Mouse (Mus musculus) right cerebral cortex, postnatal 36 days (tissue): ENCODE results near the gene Pelp1.
A peak's percentile ranks its signal among the peaks of the same experiment; 100 is the strongest.

Source experiments
- DNase-seq, 2 experiments: peaks; one replicate each; pipeline ENCODE4 v3.0.0; 2022; ENCODE audit warnings: low spot score in 2 of 2, mixed read lengths in 1 of 2

Gene Pelp1

GRCm38 (mm10) chr11:70409594-70410296 is at the start of gene Pelp1:
Pelp1 (minus strand) TSS chr11:70410031.
- peak; percentile 80 to 89 for DNase-seq

DNA sequence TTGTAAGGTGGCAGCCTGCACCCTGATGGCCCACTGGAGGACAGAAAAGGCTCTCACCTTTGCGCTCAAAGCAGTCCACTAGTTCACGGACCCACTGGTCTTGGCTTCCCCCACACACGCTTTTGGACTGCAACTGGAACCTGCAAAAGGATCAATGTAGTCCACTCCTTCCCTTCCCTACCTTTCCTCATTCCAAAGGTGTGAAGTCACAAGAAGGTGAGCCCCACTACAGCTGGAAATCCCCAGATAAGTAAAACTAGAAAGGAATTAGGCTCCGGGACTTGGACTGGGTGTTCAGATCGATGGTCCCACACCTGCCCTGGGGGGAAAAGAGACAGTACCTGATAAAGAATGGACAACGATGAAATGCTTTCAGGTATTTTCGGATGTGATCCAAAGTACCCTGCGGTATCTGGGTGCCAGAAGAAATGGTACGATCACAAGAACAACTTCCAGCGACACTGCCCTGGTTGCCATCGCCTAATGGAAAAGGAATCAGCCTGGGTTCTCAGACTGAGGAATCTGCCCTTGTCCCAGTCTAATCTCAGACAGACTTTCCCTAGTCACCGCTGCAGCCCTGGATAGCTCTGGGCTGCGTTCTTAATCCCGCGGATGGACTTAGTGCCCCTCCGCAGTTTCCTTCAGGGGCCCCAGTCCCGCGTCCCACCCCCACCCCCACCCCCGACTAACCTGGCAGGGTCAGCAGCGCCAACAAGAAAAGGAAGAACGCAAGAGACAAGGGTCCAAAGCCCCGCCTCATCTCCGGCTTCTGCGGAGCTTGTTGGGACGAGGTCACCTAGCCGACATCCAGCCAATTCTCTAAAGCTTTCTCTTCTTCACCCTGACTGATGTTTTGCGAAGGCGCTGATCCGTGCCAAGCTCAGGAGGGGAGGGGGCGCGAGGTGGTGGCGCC is 49.1 kb upstream of the Pelp1 start, which contains the start of gene Zmynd15:
Zmynd15 (plus strand) TSS at position 746 of the 913 bp plus-strand sequence.
- no peak for DNase-seq

DNA sequence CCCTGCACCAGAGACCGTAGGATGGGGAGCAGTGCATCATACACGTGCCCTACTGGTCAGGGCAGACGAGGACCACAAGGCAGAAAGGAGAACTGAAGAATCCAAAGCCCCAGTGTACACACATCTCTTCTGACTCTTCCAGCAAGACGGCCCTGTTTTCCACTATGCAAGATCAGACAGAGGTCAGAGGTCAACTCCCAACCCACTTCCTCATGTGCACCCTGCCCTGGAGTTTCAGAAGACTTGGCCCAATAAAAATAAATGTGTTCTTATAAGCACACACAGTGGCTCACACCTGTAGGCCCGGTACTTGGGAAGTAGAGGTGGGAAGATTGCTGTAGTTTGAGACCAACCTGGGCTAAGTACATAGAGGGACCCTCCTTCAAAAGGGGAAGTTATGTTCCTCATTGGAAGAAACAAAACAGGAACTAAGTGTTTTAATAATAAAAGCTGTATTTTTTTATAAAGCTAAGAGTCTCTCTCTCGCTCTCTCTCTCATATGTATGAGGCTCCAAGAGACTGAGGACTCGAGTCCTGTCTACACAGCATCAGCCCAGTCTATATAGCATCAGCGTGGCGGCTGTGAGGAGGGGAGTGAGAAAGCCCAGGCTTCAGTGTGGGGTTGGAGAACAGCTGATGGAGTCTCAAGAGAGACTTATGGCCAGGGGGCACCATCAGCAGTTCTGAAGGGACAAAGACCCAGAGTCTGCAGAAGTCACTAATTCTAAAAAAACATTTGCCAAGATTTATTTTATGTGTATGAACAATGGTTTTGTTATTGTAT is 43.6 kb upstream of the Pelp1 start:
- no peak for DNase-seq

DNA sequence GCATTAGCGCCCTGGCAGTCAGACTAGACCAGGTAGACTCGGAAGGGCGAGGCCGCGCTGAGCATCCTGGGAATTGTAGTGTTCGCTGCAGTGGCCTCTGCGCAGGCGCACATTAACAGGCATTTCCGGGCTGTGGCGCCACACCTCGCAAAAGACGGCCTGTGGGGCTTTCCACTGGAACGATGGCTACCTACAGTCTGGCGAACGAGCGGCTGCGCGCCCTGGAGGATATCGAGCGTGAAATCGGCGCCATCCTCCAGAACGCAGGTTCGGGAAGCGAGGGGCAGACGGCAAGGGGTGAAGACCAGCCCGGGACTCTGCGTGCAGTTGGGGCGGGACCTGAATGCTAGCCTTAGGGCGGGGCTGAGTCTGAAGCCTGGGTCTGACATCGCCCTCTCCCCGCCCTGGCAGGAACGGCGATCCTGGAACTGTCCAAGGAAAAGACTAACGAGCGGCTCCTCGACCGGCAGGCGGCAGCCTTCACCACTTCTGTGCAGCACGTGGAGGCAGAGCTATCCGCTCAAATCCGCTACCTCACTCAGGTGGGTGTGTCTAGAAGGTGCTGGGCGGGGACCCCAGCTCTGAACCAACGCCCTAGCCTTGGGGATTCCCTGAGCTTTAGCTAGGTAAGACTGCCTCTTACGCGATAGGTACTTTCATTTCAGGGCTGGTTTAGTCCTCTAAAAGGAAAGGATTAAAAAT is 42.1 kb upstream of the Pelp1 start, which contains the start of gene Med11:
Med11 (plus strand) TSS at position 123 of the 702 bp plus-strand sequence.
- DNase-seq: peak; percentile 93 to 95

DNA sequence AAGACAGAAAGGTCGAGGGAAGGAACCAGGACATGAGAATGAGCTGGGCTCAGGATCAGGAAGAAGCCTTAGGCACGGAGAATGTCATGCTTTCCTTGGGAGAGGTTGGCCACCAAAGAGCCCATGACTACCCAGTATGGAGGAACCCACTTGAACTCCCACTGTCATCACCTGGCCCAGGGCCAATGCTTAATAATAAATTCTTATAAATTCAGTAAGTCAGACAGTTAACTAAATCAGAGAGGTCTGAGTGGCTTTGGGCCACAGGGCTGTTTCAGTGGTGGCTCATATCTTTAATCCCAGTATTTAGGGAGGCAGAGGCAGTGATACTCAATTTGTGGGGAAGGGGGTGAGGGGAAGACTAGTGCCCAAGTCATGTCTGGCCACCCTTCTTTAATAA is 41.1 kb upstream of the Pelp1 start:
- no peak for DNase-seq

DNA sequence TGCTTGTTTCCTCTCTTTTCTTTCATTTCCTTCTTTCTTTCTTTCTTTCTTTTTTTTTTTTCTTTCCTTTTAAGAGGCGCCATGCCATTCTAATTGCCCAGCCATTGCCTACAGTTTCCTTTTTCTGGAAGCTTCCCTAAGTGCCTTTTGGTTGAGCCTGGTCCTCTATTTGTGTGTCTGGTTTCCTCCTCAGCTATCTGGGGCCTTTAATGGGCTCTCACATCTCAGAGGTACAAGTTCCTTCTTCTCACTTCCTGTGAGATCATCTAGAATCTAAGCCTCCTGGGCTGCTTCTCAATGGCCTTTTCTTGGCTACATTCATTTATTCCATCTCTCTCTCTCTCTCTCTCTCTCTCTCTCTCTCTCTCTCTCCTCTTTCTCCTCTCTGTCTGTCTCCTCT is 37.5 kb upstream of the Pelp1 start:
- DNase-seq: no peak

- no peak for DNase-seq
Measured at GRCm38 (mm10) chr11:70446756-70447155, 36.9 kb upstream of the Pelp1 start.

- no peak for DNase-seq
Measured at GRCm38 (mm10) chr11:70444667-70445066, 34.8 kb upstream of the Pelp1 start.

DNA sequence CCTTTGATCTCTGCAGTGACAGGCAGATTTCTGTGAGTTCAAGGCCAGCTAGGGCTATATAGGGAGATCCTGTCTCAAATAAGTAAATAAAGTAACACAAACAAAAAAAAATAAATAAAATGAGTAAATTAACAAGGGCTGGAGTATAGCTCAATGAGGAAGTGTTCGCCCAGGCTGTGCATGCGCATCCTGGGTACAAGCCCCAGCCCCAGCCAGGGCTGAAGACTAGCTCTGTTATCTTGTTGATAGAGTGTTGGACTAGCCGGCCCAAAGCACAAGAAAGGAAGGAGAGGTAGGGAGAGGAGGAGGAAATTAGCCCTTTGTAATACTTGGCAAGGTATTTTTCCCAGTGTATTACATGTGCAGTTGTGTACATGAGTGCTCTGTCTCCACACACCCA is 34.1 kb upstream of the Pelp1 start:
- DNase-seq: no peak

DNA sequence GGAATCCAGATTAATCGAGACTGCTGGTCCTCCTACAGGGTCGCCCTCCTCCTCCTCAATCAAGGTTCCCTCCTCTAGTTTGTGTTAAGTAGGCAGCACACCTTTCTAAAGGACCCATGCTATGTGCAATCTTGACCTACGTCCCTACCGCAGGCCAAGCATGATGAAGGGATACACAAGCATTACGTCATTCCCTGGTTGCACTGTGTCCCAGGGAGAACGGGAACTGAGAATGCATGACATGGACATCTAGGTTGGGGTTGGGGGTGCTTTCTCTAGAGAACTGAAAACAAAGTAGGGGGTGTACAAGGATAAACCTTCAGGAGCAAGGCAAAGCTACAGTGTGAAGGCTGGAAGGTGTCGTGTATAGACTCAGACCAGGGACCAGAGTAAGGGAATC is 32.1 kb upstream of the Pelp1 start:
- no peak for DNase-seq

DNA sequence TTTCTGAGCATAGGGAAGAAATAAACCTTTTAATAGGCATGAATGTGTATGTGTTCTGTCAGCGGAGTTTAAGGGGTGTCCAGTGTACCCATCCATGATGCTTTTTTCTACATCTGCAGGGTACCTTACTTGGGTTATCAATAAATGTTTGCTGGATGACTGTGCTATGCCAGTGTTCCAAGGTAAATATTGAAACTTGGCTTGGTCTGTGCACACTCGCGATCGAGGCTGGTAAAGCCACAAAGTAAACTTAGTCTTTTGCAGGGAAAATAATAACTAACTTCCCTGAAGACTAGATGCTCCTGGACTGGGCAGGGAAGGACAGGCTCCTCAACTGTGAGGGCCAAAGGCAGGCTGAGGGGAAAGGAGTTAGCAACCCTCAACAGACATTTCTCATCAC is 30.8 kb upstream of the Pelp1 start:
- DNase-seq: no peak

DNA sequence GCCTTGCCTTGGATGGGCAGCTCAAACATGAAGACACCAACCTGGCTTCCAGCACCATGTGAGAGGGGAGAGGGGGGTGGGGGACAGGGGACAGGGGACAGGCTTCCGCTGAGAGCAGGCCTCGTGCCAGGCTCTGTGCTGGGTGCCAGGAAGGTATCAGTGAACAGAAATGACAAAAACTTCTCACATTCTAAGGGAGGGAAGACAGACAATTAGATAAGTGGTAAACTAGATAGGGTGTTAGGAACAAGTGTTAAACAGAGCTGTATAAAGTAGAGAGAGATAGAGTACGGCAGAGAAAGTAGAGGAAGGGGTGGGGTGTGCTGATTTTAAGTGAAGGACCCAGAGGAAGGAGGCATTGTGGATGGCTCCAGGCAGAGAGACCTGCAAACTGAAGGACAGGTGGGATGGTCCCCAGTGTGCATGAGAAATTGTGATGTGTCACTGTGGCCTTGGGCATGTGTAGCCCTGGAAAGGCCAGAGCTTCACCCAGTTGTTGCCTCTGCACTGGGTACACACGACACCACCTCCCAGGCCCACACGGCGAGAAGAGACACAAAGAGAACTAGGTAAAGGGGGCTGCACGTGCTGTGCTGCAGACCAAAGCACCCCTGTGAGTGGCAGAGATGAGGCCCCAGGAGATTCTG is 29.0 kb upstream of the Pelp1 start:
- DNase-seq: no peak

DNA sequence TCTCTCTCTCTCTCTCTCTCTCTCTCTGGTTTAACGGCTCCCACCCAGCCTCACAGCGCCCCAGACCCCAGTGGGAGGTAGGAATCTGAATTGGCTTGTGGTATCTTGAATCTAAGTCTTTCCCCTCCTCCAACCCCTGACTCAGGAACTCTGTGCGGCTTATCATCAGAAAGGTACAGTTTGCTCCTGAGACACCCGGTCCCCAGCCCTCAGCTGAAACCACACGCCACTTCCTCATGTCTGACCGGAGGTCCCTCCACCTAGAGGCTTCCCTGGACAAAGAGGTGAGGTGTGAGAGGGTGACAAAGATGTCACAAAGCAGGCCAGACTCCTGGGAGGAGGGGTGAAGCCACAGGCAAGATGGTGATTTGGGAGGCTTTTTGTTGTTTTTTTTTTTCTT is 27.6 kb upstream of the Pelp1 start:
- no peak for DNase-seq

DNA sequence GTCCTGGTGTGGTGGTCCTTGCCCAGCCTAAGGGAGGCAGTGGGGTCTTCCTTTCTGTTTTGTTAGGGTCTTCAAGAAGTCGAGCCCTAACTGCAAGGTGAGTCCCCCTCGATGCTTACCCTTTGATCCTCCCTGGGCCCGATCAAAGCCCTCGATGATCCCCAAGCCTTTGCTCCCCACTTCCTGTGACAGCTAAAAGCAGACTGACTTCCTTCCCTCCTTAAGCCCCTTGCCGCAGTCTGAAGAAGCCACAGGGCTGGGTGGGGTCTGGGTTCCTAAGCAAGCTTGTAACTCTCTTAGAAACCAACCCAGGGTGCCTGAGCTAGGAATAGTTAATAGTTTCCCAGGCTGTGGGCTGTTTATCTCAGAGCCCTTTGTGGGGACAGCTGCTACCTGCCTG is 25.6 kb upstream of the Pelp1 start:
- DNase-seq: no peak

DNA sequence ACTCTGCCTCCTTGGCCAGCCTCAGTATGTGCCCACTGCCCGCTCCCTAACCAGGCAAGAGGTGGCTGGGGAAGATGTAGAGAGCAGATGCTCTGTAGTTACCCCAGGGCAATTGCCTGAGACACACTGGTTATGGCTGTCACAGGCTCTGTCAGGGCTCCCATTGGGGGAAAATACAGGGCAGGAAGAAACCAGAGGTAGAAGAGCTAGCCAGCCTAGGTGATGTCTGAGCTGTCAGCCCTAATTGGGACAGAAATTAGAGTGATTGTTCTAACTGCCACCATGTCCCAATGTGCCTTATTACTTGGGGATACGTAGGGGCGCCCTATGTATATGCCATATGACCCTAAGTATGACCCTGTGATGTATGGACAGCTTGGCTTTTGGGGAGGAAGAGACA is 24.1 kb upstream of the Pelp1 start:
- no peak for DNase-seq

DNA sequence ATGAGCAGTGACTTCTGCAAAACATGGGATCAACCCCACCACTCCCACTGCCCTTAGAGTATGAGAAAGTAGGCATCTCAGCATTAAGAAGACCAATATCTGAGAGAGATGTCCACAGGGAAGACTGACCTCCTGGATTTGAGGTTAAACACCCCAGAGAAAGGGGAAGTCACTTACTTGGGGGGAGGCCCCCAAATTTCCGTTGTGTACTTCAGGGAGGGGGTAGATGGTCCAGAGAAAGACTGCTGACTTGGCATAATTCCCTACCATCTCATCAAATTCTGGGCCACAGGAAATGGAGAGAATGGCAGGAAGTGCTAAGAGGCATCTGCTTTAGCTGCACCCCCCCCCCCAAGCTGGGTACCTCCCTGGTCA is 23.7 kb upstream of the Pelp1 start:
- no peak for DNase-seq

- DNase-seq: peak in 1 of 2 experiments; percentile 31
Measured at GRCm38 (mm10) chr11:70432895-70433568, 23.2 kb upstream of the Pelp1 start.

DNA sequence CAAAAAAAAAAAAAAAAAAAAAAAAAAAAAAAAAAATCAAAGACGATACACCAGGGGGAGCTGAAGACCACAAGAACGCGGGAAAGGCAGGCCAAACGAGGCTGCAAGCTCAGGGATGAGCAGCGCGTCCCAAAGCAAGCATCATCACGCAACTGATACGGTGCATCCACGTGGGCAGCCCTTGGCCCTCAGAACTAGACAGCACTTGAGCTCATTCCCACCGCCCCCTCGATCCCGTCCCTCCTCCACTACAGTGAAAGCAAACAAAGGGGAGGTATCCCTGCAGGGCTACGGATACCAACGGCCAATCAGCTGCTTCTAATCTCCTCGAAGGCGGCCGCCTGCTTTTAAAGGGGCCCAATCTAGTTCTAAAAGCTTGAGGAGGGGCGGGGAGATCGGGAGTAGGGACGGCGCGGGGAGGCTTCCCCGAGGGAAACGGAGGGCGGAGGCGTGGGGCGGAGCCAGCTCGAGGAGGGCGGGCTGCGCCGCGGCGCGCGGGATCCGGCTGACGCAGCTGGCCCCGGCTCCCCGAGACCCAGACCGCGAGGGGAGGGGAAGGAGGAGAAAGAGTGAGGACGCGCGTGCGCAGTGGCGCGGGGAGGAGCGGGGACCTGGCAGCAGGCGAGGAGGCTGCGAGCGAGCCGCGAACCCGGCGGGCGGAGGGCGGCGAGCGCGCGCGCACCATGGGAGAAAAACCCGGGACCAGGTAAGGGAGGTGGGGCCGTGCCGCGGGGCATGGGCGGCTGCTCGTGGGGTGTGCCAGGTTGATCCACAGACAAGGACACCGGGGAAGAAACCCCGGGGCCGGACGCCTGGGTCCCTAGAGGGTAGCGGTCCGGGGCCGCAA is 22.4 kb upstream of the Pelp1 start, which contains the start of gene Arrb2:
Arrb2 (plus strand) TSS at position 588 of the 847 bp plus-strand sequence.
- DNase-seq: peak; percentile 95 to 97

GRCm38 (mm10) chr11:70431574-70431973 is 21.7 kb upstream of the Pelp1 start:
- DNase-seq: no peak
